Mouse (Mus musculus) urinary bladder, postnatal 4 days (tissue): ENCODE data around the gene Xrcc6.

Experiments used
- DNase-seq, 2 experiments: peaks; one replicate each; pipeline ENCODE4 v3.0.0; 2021 to 2022; ENCODE audit warnings: low spot score in 2 of 2

The Xrcc6 gene

DNA sequence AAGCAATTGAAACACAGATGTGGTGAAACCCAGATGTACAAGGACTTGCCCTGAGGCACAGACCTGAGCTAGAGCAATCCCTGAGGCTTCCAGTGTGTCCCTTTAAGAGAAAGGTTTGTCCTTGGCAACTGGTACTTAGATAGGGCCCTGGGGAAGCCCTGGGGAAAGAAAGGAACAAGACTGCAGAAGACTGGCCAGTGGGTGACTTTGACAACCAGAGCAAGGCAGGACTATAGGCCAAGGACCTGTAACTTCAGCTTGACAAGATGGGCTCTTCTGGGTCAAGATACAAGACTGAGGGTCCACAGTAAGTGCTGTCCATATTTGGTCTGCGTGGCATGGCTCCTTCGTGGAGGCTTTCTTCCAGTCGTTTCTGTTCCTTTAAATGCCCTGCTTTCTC is at the start of gene Xrcc6:
Xrcc6 (plus strand) TSS at position 190 of the 400 bp plus-strand sequence.
- DNase-seq = no peak

DNA sequence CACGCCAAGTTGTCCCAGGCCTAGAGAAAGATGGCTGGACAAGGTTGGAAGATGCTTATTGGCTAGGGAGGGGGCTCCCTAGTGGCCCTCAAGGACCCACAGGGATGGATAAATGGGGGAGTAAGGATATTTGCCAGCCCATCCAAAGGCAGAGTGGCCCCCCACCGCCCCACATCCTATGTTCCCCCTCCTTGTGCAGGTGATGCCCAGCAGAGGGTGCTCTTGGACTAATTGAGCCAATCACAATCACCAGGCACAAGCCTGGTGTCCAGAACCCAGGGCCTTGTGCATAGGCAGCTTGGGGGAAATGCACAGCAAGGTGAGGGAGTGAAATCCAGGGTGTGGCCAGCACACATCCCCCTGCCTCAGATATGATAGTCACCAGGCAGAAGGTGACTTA is 49.4 kb upstream of the Xrcc6 start:
- no peak for DNase-seq

DNA sequence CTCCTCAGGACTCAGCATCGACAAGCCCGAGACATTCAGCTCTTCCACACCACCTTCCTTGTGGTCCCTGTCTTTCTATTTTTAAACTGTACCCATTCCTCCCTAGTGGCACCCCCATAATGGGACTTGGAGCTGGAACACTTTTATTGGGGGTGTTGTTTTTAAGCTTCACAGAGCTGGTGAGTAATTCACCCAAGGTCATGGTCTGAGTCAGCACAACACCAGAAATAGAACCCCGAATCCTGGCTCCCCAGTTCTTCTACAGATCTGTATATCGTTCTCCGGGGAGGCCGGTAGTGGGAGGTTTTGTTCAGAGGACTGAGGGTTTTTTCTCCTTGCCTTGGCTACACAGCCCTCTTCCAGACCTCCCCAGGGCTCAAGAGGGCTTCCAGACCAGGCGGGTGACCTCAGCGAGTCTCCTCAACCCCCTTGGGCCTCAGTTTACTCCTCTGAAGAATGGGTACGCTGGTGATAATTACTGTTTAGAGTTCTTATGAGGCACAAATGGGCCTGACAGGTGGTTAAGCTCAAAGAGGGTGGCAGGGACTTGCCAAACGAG is 48.4 kb upstream of the Xrcc6 start:
- no peak for DNase-seq

DNA sequence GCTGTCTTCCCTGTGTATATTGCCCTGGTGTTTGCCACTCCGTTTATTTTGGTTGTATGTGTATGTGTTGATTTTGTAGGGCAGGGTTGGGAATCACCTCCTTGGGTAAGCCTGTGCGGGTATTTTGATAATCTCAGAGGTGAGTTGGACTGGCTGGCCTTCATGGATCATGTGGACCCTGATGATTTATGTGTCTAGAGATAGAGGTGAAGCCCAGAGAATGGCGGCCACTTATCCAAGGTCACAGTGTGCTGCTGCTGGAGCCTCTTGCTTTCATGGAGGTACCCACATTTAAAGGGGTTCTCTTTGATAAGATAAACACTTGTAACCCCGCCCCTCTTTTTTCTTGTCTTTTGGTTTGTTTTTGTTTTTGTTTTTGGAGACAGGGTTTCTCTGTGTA is 47.9 kb upstream of the Xrcc6 start:
- no peak for DNase-seq

DNA sequence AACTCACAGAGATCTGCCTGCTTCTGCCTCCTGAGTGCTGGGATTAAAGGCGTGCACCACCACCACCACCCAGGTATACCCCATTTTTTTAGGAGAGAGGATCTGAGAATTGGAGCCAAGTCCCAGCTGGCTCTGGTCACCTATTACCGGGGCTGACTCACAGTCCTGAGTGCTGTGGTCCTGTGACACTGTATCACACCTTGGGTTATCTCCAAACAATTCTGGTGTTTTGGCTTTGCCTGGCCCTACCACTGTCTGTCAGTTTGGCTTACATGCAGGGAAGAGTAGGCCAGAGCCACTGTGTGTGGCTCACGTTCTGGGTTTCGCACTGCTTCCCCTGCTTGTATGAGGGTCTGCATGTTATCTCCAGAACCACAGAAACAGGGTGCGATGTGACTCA is 47.4 kb upstream of the Xrcc6 start:
- DNase-seq = no peak

DNA sequence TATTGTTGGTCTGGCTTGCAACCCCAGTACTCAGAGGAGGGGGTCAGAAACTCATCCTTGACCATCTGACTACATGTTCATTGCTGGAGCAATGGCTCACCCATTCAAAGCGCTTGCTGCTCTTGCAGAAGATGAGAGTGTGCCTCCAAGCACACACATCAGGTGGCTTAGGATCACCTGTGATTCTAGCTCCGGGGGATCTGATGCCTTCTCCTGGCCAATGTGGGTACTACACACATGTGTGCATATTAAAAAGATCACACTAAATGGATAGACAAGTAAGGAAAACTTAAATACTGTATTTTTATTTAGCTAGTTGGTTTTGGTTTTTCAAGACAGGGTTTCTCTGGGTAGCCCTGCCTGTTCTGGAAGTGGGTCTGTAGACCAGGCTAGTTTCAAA is 46.6 kb upstream of the Xrcc6 start:
- no peak for DNase-seq

DNA sequence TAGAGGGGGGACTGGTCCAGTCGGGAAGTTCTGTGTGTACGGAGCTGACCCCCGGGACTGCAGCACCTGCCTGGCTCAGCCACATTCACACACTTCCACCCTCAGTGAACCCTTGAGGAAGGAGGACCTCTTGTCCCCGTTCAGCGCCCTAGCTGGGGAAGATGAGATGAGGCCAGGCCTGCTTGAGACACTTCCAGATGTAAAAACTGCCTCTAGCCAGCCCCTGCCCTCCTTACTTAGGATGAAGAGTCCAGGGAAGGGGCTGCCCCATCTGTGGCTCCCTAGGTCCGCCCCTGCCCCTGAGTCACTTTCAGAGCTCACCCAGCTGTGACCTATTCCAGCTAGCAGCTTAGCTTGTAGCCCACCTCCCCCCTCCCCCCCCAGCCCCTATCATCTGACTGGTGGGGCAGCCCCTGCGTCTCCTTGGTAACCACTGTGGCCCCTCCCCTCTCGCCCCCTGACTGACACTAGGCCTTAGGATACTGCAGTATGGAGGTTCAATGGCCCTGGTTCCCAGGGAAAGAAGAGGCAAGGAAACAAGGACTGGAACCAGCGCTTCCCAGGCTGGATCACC is 44.4 kb upstream of the Xrcc6 start:
- no peak for DNase-seq

DNA sequence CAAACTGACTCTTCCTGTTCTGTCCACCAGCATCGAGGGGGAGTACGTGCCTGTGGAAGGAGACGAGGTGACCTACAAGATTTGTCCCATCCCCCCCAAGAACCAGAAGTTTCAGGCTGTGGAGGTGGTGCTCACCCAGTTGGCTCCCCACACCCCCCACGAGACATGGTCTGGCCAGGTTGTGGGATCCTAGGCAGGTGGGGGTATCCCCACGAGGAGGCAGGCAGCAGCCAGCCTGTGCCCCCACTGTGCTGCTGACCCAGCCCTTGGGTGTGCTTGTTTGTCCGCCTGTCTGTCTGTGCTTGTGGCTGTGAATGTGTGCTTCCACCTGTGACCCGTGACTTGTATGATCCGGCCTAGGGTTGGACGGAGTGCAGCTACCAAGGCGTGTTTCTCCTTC is 38.6 kb upstream of the Xrcc6 start:
- no peak for DNase-seq

DNA sequence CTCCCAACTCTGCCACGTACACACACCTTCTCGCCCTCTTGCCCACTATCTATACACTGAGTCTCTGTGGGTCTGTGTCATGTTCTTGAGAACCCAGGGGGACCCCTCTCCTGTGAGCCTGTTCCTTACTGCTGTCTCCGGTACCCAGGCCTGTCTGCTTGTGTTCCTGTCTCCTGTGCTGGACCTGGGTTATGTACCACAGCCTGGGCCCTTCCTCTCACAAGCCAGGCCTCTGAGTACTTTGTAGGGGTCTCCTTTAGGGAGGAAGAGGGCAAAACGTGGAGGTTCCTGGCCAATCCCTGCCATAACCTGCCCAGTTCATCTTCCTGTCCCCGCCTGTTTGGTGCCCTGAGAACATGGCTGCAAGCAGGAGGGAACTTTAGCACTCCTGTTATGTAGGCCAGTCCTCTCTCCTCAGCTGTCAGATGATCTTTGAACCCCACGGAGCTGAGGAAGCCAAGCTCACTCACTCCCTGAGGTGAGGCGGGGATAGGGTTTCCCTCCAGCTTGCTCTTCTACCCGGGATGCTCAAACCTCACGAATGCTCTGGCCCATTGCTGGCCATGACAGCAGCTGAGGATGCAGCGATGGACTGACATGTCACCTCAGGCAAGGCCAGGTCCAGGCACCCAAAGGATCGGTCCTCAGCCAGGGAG is 38.0 kb upstream of the Xrcc6 start:
- DNase-seq = no peak

DNA sequence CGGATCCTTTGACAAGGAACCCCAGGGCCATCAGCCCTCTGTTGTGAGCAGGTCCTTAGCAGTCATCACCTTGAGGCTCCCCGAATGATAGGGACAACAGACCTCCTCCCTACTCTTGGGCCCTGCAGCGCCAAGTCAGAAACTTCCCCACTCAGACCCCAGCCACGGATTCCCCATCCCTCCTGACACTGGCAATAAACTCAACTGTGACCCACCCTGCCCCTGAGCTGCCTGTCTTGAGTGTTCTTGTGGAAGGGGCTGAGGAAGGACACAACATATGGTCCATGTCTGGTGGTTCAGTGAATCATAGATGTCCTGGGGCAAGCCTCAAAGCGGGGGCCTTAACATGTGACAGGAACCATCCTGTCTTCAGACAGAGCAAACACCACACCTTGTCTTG is 36.9 kb upstream of the Xrcc6 start:
- no peak for DNase-seq

DNA sequence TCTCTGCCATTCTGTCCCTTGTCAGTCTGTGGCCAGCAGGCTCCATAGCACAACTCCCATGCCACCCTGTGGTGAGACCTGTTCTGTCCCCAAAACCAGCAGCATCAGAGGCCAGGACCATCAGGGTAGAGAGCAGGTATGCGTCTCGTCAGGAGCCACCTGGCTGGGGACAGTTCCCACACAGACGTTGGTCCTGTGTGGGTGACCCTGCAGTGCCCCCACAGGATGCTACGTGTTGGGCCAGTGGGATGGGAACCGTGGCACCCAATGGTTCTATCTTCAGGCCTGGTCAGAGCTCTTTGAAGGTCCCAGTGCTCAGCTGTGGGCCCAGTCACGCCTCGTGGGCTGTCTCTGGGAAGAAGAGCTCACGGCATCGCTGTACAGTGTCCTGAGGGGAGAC is 36.5 kb upstream of the Xrcc6 start:
- no peak for DNase-seq

DNA sequence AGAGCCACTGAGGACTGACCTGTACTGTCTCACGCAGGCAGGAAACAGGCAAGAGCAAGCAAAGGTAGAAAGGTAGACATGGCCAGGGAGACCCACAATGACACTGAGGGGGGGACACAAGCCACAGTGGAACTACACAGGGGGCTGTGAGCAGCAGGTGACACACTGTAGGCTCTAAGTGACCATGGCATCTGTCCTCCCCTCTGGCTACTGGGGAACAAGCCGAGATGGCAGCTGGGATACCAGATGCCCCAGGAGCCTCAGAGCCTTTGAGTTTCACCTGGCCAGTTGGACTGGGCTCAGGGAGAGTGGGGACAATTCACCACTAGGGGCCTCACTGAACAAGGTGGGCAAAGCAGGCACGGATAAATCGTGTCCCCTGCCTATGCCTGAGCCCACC is 35.3 kb upstream of the Xrcc6 start:
- DNase-seq = no peak

DNA sequence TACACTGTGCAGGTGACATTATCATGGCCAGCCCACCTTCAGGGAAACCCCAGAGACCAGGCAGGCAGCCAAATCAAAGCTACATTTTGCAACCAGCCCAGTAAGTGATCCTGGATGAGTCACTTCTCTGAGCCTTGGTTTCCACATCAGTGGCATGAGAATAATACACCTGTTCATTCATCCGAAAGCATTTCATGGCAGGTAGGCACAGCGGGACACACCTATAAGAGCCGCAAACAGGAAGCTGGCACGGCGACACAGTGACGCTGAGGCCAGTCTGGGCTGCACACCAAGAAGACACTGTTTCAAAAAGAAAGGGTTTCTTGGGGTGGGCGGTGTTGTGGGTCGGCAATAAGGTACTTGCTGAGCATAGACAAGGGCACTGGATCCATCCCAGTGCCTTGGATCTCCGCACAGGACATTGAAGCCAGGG is 33.5 kb upstream of the Xrcc6 start:
- DNase-seq = no peak

DNA sequence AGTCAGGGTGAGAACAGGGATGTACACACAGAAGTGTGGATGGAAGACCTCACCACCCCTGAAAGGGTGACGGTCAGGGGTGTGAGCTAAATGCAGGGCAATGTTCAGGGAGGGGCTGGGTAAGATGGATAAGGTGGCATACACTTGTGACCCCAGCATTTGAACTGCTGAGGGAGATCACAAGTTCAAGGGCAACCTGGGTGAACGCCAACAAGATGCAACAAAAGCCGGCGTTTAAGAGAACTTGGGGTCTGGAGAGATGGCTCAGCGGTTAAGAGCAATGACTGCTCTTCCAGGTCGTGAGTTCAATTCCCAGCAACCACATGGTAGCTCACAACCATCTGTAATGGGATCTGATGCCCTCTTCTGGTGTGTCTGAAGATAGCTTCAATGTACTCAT is 32.9 kb upstream of the Xrcc6 start:
- DNase-seq = no peak

DNA sequence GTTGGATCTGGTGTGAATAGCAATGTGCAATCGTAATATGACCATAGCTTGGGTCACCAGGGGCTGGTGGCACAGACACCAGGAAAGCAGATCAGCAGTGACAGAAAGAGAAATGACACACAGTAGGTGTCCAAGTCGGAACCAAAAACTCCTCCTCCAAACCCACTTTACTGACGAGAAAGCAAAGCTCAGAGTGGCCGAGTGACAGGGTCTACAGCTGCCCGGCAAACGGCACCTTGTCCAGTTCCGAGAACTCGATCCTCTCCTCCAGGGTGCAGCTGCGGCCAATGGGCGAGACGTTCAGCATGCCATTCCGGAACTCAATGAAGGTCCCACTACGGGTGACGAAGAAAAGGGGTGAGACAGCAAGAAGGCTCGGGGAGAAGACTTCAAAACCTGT is 32.2 kb upstream of the Xrcc6 start:
- no peak for DNase-seq

DNA sequence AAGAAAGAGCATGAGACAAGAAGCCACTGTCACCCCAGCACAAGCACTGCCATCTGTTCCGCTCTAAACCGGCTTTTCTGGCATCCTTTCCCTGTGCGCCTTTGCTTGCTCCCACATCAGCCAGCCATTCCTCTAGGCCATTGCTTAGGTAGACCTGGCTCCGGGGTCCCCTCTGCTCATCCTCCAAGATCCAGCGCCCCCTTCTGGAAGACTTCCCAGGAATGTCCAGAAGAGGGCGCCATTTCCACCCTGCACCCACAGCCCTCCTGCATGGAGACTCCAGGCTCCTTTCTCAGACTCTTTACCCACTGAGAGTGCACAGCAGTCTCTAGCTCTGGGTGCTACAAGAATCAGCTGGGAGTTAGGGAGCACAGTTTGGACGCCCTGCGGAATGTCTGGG is 31.2 kb upstream of the Xrcc6 start:
- no peak for DNase-seq

DNA sequence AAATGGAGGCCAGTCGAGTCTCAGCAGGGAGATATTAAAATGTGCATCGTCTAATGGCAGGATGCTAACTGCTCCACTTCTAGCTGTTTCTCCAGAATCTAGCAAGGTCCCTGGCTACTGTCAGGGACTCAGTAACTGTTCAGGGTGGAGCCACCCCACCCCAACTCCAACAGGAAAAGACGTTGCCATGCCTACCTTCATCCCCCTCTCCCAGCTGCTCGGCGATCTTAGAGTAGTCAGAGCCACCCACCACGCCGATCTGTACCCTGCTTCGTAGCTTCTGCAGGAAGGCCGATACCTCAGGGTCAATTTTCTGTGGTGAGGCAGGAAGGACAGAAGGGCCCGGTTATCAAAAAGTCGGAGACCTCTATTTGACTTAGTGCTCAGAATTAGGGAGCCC is 30.0 kb upstream of the Xrcc6 start:
- DNase-seq = no peak

DNA sequence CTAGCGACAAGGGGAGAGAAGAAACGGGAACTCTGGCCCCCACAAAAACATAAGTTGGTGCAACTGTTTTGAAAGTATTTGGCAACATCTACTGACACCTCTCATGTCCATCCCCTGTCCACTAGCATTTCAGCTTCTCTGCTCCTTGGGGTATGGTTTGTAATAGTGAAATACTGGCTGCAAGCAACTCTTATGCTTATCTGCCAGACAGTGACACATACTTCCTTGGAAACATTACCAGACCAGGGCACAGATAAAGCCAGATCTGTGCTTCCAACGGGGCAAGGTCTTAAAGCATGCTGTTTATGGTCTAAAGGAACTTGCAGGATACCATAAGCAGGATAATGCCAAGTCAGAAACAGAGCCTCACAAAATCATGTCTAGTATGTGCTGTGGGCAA is 28.7 kb upstream of the Xrcc6 start:
- no peak for DNase-seq

DNA sequence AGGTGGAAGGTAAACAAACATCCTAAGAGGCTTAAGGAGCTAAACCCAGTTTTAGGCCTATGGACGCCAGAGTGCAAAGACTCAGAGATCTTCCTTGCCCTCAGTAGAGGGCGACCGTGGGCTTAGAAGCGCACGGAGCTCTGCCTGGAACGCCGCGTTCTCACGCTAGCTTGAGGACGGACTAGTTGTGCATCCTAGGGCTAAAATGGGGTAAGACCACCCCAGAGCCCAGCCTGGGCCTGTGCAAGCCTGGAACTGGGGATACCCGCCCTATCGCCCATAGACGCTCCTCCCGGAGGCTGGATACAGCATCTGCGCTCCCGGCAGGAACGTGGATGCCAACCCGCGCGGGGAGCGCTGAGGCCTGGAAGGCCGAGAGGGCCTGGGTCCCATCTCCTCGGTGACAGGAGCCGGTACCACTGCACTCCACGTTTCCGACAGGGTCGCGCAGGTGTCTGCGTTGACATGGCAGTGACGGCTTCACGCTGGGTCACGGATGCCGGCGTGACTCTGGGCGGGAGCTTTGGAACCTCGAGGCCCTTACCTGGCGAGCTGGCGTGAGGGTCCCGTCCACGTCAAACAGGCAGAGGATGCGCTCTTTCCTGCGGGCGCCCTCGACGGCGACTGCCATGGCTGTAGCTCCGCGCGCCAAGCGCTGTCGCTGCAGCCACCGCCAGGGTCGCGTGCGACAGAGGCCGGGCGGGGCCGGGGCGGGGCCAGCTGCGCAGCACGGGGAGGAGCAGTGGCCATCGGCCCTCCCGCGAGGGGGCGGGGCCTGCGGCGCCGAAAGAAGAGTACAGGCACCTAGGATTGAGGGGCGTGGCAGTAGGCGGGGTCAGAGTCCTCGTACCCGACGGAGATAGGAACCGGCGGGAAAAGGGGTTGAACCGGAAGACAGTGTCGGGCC is 27.2 kb upstream of the Xrcc6 start, which contains the start of gene Pmm1:
Pmm1 (minus strand) TSS at position 760 of the 907 bp plus-strand sequence.
- DNase-seq = peak; percentile 97 to 99

DNA sequence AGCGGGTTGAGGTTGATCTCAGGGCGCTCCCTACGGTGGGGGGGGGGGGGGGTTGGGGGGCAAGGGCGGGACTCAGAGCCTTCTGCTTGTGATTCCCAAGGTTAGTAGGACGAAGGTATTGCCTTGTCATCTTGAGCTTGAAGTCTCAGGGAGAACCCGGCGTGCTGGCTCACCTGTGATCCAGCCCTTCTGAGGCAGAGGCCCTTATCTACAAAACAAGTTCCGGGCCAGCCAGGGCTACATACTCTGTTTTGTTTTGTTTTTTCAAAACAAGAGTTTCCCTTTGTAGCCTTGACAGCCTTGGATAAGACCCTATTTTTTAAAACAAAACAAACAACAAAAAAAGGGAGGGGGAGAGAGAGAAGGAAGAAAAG is 26.6 kb upstream of the Xrcc6 start:
- DNase-seq = no peak

DNA sequence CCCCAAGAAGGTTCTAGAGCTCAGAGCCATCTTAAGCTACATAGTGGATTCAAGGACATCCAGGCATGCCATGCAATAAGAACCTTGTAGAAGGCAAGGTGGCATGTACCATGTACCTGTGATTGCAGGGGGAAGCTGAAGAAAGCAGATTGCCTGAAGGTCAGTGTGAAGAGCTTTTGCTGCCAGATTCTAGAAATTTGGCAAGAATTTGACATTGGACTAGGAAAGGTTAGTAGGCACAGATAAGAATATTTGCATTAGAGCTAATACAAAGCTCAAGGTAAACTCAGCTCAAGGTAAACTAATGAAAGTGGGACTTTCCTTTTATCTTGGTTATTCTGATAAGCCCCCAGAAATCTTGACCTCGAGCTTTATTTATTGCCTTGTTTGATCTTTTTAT is 23.4 kb upstream of the Xrcc6 start:
- no peak for DNase-seq

DNA sequence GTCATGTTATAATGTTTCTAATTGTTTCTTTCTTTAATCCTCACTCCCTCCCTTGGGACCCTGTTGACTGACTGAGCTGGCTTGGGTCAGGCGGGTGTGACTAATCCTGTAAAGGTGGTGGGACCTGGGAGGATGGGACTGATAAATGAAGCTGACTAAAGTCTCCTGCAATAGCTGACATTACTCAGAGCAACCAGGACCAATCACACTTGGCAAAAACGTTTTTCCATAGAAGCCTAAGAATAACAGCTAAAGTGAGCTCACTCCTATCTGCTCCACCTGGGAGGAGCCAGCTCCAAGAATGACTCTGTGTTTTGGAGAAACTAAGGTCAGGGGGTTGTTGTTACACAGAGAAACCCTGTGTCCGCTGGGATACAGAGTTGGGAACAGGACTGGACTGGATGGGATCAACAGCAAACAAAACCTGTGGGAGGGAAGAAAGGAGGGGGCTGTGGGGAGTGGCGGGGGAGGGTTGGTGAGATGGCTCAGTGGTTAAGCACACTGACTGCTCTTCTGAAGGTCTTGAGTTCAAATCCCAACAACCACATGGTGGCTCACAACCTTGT is 22.6 kb upstream of the Xrcc6 start:
- no peak for DNase-seq
